Mouse (Mus musculus) kidney, postnatal 0 days (tissue): ENCODE data around the gene Psmd6. TPM values are rescaled to one million over a fixed set of nuclear protein-coding genes. Genes with fewer than 3 reads are reported as not detected.
A peak's percentile ranks its signal among the peaks of the same experiment; 100 is the strongest.

Source experiments
- ATAC-seq: fragments of 200-750 bp; cut with Nextera tagmentation; replicated peaks from 2 replicates; pipeline ENCODE4 v1.8.0; 2017; ENCODE audit warnings: low read depth, moderate number of reproducible peaks, moderate TSS enrichment, moderate library complexity; ENCODE audit not compliant: low FRiP score
- DNase-seq: peaks from one replicate; pipeline ENCODE4 v3.0.0-alpha.2; 2016; ENCODE audit warnings: low spot score
- H3K27ac ChIP-seq: fragments of 300-500 bp; sonication (generic); 2 replicates; pipeline ENCODE4 v1.5.1; 2014; ENCODE audit warnings: mild to moderate bottlenecking
- H3K27me3 ChIP-seq: fragments of 300-500 bp; sonication (generic); 2 replicates; pipeline ENCODE4 v1.6.1; 2014; ENCODE audit warnings: low read length, mixed read lengths; ENCODE audit not compliant: insufficient read depth
- H3K36me3 ChIP-seq: fragments of 300-500 bp; sonication (generic); 2 replicates; pipeline ENCODE4 v1.6.1; 2014; ENCODE audit warnings: low read length, mixed read lengths; ENCODE audit not compliant: insufficient read depth
- H3K4me1 ChIP-seq: fragments of 300-500 bp; sonication (generic); replicated peaks from 2 replicates; pipeline ENCODE4 v1.6.1; 2014; ENCODE audit warnings: antibody characterized with exemption, low read length, mixed read lengths; ENCODE audit not compliant: insufficient read depth
- H3K4me2 ChIP-seq: fragments of 300-500 bp; sonication (generic); 2 replicates; pipeline ENCODE4 v1.6.1; 2014; ENCODE audit warnings: mild to moderate bottlenecking, low read length, moderate library complexity, mixed read lengths
- H3K4me3 ChIP-seq: fragments of 300-500 bp; sonication (generic); replicated peaks from 2 replicates; pipeline ENCODE4 v1.5.1; 2014; ENCODE audit warnings: low read depth, low read length
- H3K9ac ChIP-seq: fragments of 300-500 bp; sonication (generic); 2 replicates; pipeline ENCODE4 v1.6.1; 2014; ENCODE audit warnings: low read depth, low read length
- H3K9me3 ChIP-seq: fragments of 300-500 bp; sonication (generic); replicated peaks from 2 replicates; pipeline ENCODE4 v1.6.1; 2016; ENCODE audit warnings: low read length, inconsistent platforms, mixed read lengths
- CTCF ChIP-seq: IDR thresholded peaks from 2 replicates; pipeline ENCODE4 v1.5.1; 2016; ENCODE audit warnings: antibody characterized with exemption, low read depth, mild to moderate bottlenecking, moderate library complexity
- WGBS: fragments of 180-500 bp; shearing (Covaris S2); extraction: QIAGEN DNeasy Blood & Tissue Kit; methylation state at CpG from one replicate; pipeline ENCODE4 v1.1.7; 2014; 5-methylcytosine and 5-hydroxymethylcytosine counted together
- polyA plus RNA-seq: library from polyadenylated mRNA; unstranded; fragments of >200 nt; fragmentation: Nextera tagmentation; extraction: Ambion mirVana; gene quantifications from 2 replicates; pipeline ENCODE4 v1.2.1, GENCODE M21; 2015

Gene Psmd6
- polyA plus RNA-seq, 1 experiment from 2014 or later: 216 TPM

GRCm38 (mm10) chr14:14080604-14081194 lies 40.1 kb downstream of the Psmd6 start:
- no peak for ATAC-seq
- Histone ChIP-seq H3K9ac (no peak overlapping the region), H3K4me1 (no peaks in the 10 kb centered on the region), H3K4me3 (no peak overlapping the region), H3K36me3 (no peaks in the 10 kb centered on the region; the same call in 1 of the 2 replicates), H3K27ac (no peak overlapping the region), H3K9me3 (no peaks in the 10 kb centered on the region), H3K4me2 (no peak overlapping the region), H3K27me3 (no peaks in the 10 kb centered on the region)
- DNase-seq: no peak
- TF ChIP-seq CTCF: no peak
- WGBS: 90% methylated on average over 6 of the region's 6 CpGs

GRCm38 (mm10) chr14:14071456-14071855 lies 49.3 kb downstream of the Psmd6 start:
- Histone ChIP-seq H3K4me1 (peaks cover 15% of the 10 kb centered on the region), H3K4me2 (no peak overlapping the region), H3K9me3 (no peaks in the 10 kb centered on the region), H3K36me3 (no peaks in the 10 kb centered on the region; the same call in 1 of the 2 replicates), H3K9ac (no peak overlapping the region), H3K27me3 (no peaks in the 10 kb centered on the region), H3K4me3 (no peak overlapping the region), H3K27ac (no peak overlapping the region)
- no peak for TF ChIP-seq CTCF
- ATAC-seq: peak; percentile 46; the same call in 1 of the 2 replicates
- 32% methylated on average over 4 of the region's 4 CpGs for WGBS
- peak; percentile 48 for DNase-seq

GRCm38 (mm10) chr14:14070541-14071315 lies 50.1 kb downstream of the Psmd6 start:
- Histone ChIP-seq H3K4me3 (no peak overlapping the region), H3K36me3 (no peaks in the 10 kb centered on the region), H3K27ac (peak overlapping the region; percentile 19; the same call in 1 of the 2 replicates), H3K9me3 (no peaks in the 10 kb centered on the region), H3K27me3 (no peaks in the 10 kb centered on the region), H3K4me2 (no peak overlapping the region), H3K9ac (no peak overlapping the region), H3K4me1 (peaks cover 15% of the 10 kb centered on the region)
- DNase-seq (no peak), ATAC-seq (no peak)
- no peak for TF ChIP-seq CTCF
- 47% methylated on average over 6 of the region's 6 CpGs for WGBS

GRCm38 (mm10) chr14:14068553-14068952 lies 52.2 kb downstream of the Psmd6 start:
- no peak for DNase-seq
- Histone ChIP-seq H3K9ac (no peak overlapping the region), H3K4me2 (0 out of 2 replicates have a peak overlapping the region, but pooled peaks have one; percentile 28), H3K4me1 (peaks cover 15% of the 10 kb centered on the region), H3K4me3 (no peak overlapping the region), H3K36me3 (no peaks in the 10 kb centered on the region), H3K9me3 (no peaks in the 10 kb centered on the region), H3K27me3 (no peaks in the 10 kb centered on the region), H3K27ac (peak overlapping the region; percentile 89)
- WGBS: 52% methylated on average over 3 of the region's 3 CpGs
- TF ChIP-seq CTCF: no peak
- no peak for ATAC-seq

- peak; percentile 84 for ATAC-seq
Measured at GRCm38 (mm10) chr14:14067648-14068472, 52.9 kb downstream of the Psmd6 start.

GRCm38 (mm10) chr14:14066241-14066640 lies 54.5 kb downstream of the Psmd6 start:
- 68% methylated on average over 6 of the region's 6 CpGs for WGBS
- Histone ChIP-seq H3K9me3 (no peaks in the 10 kb centered on the region), H3K4me2 (no peak overlapping the region), H3K27ac (no peak overlapping the region; the same call in 1 of the 2 replicates), H3K4me3 (no peak overlapping the region), H3K9ac (no peak overlapping the region), H3K36me3 (no peaks in the 10 kb centered on the region), H3K27me3 (no peaks in the 10 kb centered on the region), H3K4me1 (peaks cover 11% of the 10 kb centered on the region)
- DNase-seq: no peak
- ATAC-seq: no peak
- TF ChIP-seq CTCF: no peak

More at GRCm38 (mm10) chr14:14067648-14068472, 52.9 kb downstream of the Psmd6 start:
- H3K36me3 ChIP-seq: no peaks in the 10 kb centered on the region
- DNase-seq: peak; percentile 46
- no peak overlapping the region for H3K4me3 ChIP-seq
- peak overlapping the region; percentile 89 for H3K27ac ChIP-seq
- no peaks in the 10 kb centered on the region for H3K9me3 ChIP-seq
- peak overlapping the region; percentile 28 for H3K4me2 ChIP-seq
- H3K9ac ChIP-seq: peak overlapping the region; percentile 40; the same call in 1 of the 2 replicates
- no peaks in the 10 kb centered on the region for H3K27me3 ChIP-seq
- H3K4me1 ChIP-seq: peaks cover 15% of the 10 kb centered on the region
- WGBS: 18% methylated on average over 10 of the region's 10 CpGs
- TF ChIP-seq CTCF: no peak
